Mouse (Mus musculus) B cell, adult 2 months (primary cell): ENCODE results near the gene Arfgef2.

Source experiments
- DNase-seq, 2 experiments: peaks; one replicate each; pipeline ENCODE4 v3.0.0; 2022

The Arfgef2 gene

DNA sequence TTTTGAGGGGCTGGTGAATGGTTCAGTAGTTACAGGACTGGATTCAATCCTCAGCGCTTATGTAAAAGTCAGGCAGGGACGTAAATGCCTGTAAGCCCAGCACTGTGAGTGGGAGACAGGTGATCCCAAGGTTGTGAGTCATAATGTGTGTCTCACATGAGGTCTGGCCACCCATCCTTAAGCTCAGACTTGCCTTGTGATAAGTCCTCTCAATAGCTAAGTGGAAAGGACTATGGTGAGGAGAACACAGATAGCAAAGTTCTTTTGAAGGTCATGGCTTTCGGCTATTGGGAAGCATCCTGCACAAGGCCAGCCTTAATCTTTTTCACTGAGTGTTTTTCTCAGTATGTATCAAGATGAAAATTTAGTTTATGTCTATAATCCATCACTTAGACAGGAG lies 104.3 kb downstream of the Arfgef2 start:
- no peak for DNase-seq

DNA sequence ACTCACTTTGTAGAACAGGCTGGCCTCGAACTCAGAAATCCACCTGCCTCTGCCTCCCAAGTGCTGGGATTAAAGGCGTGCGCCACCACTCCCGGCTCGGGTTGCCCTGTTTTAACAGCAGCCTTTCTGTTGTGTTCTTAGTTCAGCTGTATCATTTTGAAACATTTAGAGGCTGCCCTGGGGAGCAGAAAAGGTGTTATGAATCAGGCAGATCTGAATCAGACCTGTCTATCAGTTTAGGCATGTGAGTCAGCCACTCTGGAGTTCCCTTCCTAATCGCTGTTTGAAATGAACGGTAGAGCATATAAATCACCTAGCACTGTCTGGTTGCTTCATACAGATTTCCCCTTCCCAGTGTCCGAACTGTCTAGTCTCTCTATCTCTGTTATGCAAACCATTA lies 105.1 kb downstream of the Arfgef2 start:
- no peak for DNase-seq

GRCm38 (mm10) chr2:166923971-166924370 lies 118.6 kb downstream of the Arfgef2 start:
- no peak for DNase-seq

DNA sequence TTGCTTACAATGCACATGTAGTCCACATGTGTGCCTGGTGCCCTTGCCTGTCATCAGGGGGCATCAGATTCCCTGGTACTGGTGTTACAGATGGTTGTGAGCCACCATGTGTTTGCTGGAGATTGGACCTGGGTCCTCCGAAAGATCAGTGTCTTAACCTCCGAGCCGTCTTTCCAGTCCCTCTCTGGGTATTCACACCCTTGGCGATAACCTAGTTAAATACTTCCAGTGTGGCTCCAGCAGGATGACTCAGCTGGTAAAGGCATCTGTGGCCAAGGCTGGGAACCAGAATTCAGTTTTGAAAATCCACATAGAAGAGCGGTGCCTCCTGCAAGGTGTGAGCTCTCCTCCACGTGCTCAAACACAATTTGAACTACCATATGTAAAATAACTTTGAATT lies 128.6 kb downstream of the Arfgef2 start:
- DNase-seq, result no peak

- DNase-seq, result no peak
Observed at GRCm38 (mm10) chr2:166934416-166934815, 129.0 kb downstream of the Arfgef2 start.

- no peak for DNase-seq
Observed at GRCm38 (mm10) chr2:166935582-166935981, 130.2 kb downstream of the Arfgef2 start.

DNA sequence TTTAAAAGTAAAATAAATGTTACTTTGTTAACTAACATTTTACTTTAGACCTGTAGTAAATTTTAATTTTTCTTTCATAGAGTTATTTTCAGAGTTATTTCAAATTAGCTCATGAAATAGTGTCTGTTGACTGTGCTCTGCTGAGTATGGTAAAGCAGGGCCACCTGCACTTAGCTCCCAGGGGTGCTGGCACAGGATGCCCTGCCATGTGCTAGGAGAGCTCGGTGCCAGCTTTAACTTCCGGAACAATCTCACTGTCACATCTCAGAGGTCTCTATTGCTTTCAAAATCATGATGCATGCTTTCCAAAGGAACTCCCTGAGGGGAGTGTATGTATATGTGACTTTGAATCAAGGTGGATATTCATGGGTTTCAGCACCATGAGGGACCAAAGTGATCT lies 130.8 kb downstream of the Arfgef2 start:
- no peak for DNase-seq

GRCm38 (mm10) chr2:166943146-166943545 lies 137.8 kb downstream of the Arfgef2 start:
- DNase-seq, result no peak

- DNase-seq, result no peak
Observed at GRCm38 (mm10) chr2:166944346-166944745, 139.0 kb downstream of the Arfgef2 start.

GRCm38 (mm10) chr2:166945456-166945855 lies 140.1 kb downstream of the Arfgef2 start:
- peak; percentile 15 to 24 for DNase-seq
